Mouse (Mus musculus): ENCODE measurements around the gene Stau1.

GRCm38 (mm10) chr2:166991945-166992344 is 4.2 kb downstream of the Stau1 start:
- TF ChIP-seq CTCF (IDR thresholded peaks at IDR 0.05): no peak
- no peak for TF ChIP-seq POLR2A (IDR thresholded peaks at IDR 0.05; ENCODE audit: insufficient read depth, low read depth, low read length)
